Mouse (Mus musculus) spleen, adult 18-20 months (tissue): Measurements from ENCODE around the gene Rpl23.

ENCODE experiments used
- DNase-seq, 2 experiments: peaks; one replicate each; pipeline ENCODE4 v3.0.0; 2022; ENCODE audit warnings: mixed read lengths in 2 of 2

Gene Rpl23

GRCm38 (mm10) chr11:97781832-97782563 is at the start of gene Rpl23:
Gene Rpl23, minus strand, starts transcription at chr11:97782437.
- DNase-seq = peak; percentile 97 to 100

DNA sequence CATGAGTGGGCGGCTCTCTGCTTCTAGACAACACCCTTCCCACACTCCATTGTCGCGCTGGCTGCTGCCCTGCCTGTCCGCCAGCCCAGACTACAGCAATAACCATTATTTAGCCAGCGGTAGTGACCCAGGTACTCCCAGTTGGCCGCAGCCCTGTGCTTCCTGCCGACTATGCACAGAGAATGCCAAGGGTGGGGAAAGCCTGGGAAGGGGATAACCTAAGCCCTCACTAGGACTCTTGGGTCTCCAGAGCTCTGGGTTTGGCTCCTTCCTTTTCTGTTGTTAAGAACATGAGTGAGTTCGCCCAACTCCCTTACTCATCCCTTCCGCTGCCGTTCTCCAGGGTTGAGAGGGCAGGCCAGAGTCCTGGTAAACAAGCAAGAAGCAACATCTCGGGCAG is 49.8 kb upstream of the Rpl23 start:
- DNase-seq = no peak

- no peak for DNase-seq
Measured at GRCm38 (mm10) chr11:97830501-97830900, 48.3 kb upstream of the Rpl23 start.

- peak; percentile 46 to 47 for DNase-seq
Measured at GRCm38 (mm10) chr11:97829913-97830476, 47.8 kb upstream of the Rpl23 start.

DNA sequence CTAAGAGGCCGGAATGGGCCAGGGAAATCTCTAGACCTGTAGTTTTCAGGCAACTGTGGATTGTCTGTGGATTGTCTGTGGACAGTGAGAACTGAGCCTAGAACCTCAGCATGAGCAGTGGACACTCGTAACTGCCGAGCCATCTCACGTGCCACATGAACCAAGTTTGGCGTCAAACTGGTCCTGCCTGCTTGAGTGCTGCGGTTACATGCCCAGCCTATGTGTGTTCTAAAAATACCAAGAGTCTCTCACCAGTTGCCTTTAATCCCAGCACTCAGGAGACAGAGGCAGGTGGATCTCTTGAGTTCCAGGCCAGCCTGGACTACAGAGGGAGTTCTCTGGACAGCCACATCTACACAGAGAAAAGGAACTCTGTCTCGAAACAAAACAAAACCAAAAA is 47.1 kb upstream of the Rpl23 start:
- DNase-seq = no peak

DNA sequence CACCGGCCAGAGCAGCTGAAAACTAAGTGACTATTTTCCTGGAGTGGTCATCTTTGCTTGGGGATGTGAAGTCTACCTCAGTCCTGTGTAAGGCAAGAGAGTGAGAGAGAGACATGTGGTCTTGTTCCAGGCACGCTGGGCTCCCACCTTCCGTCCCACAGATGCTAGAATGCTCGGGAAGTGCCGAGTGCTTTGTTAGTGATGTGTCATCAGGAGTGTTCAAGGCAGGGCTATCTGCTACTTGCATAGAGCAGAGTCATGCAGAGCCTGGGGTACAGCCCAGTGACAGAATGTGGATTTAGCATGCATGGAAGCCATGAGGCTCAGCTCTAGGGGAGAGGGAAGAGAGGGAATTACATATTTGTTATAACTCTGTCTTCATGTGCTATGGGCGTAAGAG is 45.4 kb upstream of the Rpl23 start:
- DNase-seq = no peak

DNA sequence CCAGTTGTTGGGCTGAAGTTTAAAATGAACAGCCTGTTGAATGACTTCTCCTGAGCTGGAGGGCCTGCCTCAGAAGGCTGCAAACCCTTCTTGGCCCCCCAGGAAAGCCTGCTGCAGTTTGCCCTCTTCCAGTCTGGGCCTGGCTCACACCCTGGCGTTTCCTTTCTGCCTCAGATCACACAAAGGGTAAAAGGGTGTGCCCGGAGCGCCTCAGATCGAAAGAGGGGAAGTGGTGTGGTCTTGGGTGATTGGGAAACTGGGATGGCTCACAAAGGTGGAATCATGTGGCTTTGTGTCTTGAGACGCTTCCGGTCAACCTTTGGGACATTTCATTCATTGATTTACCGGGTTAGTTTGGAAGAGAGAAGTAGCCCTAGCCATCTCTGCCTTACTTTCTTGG is 44.2 kb upstream of the Rpl23 start:
- no peak for DNase-seq

DNA sequence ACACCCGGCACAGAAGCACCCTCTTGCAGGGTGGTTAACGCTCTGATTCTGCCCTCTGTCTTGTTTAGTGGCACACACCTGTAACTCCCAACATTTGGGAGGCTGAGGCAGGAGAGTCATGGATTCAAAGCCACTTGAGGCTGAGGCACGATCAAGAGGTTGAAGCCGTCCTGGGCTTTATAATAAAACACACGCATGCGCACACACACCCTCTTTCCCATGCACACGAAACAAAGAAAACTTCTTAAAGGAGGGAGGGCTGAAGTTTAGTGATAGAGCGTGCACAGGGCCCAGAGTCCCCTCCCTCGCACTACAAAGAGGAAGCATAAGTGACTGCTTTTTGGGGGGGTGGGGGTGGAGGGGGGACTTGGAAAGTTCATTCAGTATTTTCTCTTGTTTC is 43.7 kb upstream of the Rpl23 start:
- no peak for DNase-seq

- DNase-seq = peak; percentile 54 to 55
Measured at GRCm38 (mm10) chr11:97825295-97825694, 43.1 kb upstream of the Rpl23 start.

- DNase-seq = no peak
Measured at GRCm38 (mm10) chr11:97824895-97825294, 42.7 kb upstream of the Rpl23 start.

- DNase-seq = no peak
Measured at GRCm38 (mm10) chr11:97824168-97824567, 41.9 kb upstream of the Rpl23 start.

- no peak for DNase-seq
Measured at GRCm38 (mm10) chr11:97822840-97823603, 40.8 kb upstream of the Rpl23 start.

- DNase-seq = no peak
Measured at GRCm38 (mm10) chr11:97821401-97822064, 39.3 kb upstream of the Rpl23 start.

- no peak for DNase-seq
Measured at GRCm38 (mm10) chr11:97820840-97821239, 38.6 kb upstream of the Rpl23 start.

DNA sequence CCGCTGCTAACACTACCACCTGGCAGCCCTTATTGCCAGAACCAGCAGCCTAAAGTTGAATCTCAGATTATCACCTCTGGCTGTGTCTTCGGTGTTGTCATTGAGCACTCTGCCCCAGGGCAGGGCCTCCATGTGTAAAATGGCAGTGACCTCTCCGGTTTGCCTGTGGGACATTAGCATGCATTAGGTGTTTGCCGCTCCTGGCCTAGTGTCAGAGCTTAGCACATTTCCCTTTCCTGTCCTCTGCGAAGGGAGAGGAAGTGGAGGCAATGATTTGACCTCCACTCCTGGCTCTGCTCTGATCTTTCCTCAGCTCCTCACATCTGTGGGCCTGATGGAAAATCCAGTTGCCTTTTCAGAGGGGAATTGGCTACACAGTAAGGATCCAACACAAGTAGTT is 37.7 kb upstream of the Rpl23 start:
- DNase-seq = no peak

DNA sequence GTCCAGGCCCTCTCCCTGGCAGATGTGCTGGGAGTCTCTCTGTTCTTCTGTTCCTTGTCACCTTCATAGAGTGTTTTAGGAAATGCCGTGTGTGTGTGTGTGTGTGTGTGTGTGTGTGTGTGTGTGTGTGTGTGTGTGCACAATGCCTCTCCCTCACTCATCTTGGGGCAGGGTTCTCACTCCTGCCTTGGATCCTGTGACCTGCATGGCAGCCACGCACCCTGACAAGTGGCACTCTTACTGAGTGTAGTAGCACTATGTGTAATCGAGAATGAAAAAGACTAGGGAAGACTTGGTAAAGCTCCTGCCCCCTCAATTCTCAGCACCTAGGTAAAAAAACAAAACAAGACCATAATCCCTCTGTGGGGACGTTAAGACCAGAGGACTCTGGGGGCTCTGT is 36.9 kb upstream of the Rpl23 start:
- DNase-seq = no peak

DNA sequence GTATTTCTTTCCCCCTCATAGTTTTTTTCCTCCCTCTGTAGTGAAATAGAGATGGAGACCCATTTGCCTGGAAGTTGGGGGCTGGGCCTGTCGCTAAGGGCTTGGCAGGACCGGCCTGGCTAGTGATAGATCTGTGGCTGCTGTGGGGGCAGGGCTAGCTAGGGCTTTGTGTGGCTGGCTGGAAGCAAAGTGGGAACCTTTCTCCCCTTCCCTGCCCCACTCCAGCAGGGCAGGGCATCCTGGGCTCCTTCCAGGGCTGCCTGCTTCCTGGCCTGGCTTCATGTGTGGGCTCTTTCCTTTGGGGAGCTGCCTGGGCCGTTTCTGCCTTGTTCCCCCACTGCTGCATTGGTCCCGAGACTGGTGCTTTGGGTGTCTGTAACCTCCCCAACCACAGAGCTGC is 36.3 kb upstream of the Rpl23 start:
- DNase-seq = no peak

DNA sequence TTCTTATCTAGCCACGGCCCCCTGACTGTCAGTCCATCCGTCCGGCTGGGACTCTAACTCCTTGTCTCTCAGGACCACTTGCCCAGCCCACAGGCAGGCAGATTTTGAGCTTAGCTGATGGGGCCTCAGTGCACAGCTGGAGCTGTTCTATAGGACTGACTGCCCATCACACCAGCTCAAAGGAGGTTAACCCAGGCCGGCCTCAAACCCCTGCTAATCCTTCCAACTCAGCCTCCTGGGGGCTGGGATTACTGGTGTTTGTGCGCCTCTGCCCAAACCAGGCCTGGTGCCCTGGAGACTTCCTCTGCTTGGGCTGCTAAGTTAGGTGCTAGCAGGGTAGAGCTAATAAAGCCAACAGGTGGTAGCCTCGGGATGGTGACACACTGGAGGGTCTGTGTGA is 35.8 kb upstream of the Rpl23 start:
- DNase-seq = no peak

DNA sequence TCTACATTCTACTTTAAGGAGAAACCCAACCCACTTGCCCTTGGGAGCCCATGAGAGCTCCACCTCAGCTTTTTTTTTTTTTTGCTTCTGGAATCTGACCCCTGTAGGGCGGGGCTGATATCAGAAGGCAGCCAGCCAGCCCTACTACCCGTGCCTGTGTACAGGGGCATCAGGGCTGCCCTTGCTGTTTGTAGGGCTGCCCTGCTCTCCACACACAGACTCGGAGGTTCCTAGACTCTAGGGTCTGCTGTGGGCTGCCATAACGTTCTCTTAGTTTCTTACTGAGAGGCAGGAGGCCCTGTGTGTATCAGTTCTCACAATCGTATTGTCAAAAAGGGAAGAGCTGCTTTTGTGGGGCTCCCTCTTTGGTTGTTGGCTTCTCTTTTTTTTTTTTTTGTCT is 35.1 kb upstream of the Rpl23 start:
- no peak for DNase-seq

- no peak for DNase-seq
Measured at GRCm38 (mm10) chr11:97816916-97817315, 34.7 kb upstream of the Rpl23 start.

GRCm38 (mm10) chr11:97816176-97816575 is 33.9 kb upstream of the Rpl23 start:
- DNase-seq = no peak

DNA sequence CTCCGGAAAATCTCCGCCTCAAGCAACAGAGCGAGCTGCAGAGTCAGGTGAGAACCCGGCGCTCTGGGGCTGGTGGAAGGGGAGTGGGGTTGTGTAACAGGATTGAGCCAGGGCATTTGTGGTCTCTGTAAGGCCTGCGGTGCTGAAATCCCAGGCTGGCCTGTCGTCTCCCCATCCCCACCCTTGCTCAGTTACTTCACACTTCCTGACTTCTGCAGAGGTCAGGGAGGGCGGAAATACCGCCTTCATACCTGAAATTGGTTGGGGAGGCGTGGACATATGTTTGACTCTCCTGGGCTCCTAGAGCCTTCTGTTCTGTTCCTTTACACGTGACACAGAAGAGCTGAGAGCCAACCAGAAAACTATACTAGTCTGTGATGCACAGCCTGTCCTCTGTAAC is 33.5 kb upstream of the Rpl23 start:
- DNase-seq = no peak

DNA sequence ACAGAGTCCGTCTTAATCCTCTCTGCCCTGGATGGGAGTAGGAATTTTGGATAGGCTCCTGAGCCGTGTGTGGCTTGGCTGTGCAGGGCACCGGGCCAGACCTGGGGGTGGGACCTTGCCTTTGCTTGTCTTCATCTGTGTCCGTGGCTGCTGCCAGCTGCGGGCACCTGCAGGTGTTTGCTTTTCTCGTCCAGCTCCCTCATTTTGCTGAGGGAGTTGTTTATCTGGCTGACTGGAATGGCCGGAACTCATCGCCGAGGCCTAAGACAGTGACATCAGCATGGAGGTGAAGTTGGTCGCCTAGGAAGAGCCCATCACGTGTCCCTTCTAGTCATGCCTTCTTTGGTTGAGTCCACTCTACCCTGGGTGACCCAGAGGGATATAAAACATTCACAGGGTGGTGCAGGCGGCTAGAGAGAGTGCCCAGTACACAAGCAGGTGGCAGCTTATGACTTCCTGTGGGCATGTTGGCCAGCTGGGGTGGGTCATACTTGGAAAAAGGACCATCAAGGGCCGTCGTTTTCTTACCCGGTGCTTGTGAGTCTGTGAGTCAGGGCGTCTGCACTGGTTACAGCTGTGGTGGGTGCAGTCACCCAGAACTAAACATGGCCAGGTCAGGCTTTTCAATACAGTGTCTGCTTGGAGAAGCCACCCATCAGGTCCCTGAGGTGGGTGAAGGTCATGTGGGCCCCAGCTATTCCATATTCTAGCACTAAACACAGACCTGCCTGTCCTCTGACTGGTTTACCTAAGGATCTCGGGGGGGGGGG is 31.7 kb upstream of the Rpl23 start:
- no peak for DNase-seq
